Mouse (Mus musculus) brain, embryonic 14.5 days (tissue): ENCODE measurements around the gene Polr3c. TPM values are rescaled to one million over a fixed set of nuclear protein-coding genes. Genes with fewer than 3 reads are reported as not detected.
A peak's percentile ranks its signal among the peaks of the same experiment; 100 is the strongest.
"Not testable (repeated sequence)": the region's sequence is repeated elsewhere in the genome, so short reads cannot be mapped to it uniquely, and the experiment has no call there.

ENCODE experiments used
- DNase-seq: peaks from one replicate; pipeline ENCODE4 v3.0.0-alpha.2; 2011; ENCODE audit warnings: low read depth
- CTCF ChIP-seq: fragments of 200-500 bp; IDR thresholded peaks from 2 replicates; pipeline ENCODE4 v1.5.1; 2012; ENCODE audit warnings: inconsistent platforms, mild to moderate bottlenecking, moderate library complexity, borderline replicate concordance; ENCODE audit not compliant: insufficient read depth, insufficient read length; ENCODE audit errors: extremely low read depth
- POLR2A ChIP-seq: fragments of 200-500 bp; IDR thresholded peaks from 2 replicates; pipeline ENCODE4 v1.6.1; 2012; ENCODE audit warnings: mild to moderate bottlenecking, inconsistent platforms, borderline replicate concordance; ENCODE audit not compliant: poor library complexity, insufficient read depth, insufficient read length, severe bottlenecking; ENCODE audit errors: extremely low read depth
- polyA plus RNA-seq: library from polyadenylated mRNA; depleted of rRNA; stranded (reverse); fragments of >200 nt; gene quantifications from 2 replicates; pipeline ENCODE4 v1.2.3, GENCODE M21; 2012; rRNA removed

Gene Polr3c
- 42.7 and 45.0 TPM in 2 replicates for polyA plus RNA-seq

- DNase-seq = peak; percentile 97
- TF ChIP-seq CTCF (no peak), POLR2A (peak; percentile 82)
These were observed at the start of gene Polr3c, which contains the start of gene Rnf115 for GRCm38 (mm10) chr3:96727343-96727827. TSS of gene Polr3c (minus strand) at chr3:96727628. TSS of gene Rnf115 (plus strand) at chr3:96727664.

GRCm38 (mm10) chr3:96777120-96777519 is 49.7 kb upstream of the Polr3c start:
- DNase-seq = no peak
- TF ChIP-seq CTCF (no peak), POLR2A (no peak)

- DNase-seq = no peak
- TF ChIP-seq CTCF (no peak), POLR2A (no peak)
These were observed 45.5 kb upstream of the Polr3c start for GRCm38 (mm10) chr3:96772949-96773348.

- DNase-seq = no peak
- TF ChIP-seq CTCF (no peak), POLR2A (no peak)
These were observed 42.5 kb upstream of the Polr3c start for GRCm38 (mm10) chr3:96769971-96770370.

GRCm38 (mm10) chr3:96764528-96764927 is 37.1 kb upstream of the Polr3c start:
- no peak for DNase-seq
- TF ChIP-seq CTCF (no peak), POLR2A (no peak)

- DNase-seq = no peak
- TF ChIP-seq POLR2A (no peak), CTCF (no peak)
These were observed 32.3 kb upstream of the Polr3c start for GRCm38 (mm10) chr3:96759695-96760094.

DNA sequence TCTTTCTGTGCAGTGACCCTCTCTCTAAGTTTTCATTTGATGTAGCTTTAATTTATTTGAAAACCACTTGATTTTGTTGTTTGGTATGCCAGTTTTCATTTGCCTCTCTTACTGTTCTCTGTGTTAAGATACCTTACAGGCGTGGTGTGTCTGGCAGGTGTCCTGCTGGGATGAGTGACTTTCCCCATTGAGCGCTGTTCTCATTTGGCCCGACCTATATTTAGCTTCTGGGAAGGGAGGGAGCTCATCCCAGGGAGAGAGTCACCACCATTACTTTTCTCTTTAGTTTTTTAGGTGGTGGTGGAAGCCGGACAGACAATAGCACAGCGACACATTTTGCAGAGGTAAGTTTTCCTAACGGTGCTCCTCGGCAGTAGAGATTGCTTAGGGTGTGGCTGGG is 30.3 kb upstream of the Polr3c start:
- TF ChIP-seq POLR2A (no peak), CTCF (no peak)

DNA sequence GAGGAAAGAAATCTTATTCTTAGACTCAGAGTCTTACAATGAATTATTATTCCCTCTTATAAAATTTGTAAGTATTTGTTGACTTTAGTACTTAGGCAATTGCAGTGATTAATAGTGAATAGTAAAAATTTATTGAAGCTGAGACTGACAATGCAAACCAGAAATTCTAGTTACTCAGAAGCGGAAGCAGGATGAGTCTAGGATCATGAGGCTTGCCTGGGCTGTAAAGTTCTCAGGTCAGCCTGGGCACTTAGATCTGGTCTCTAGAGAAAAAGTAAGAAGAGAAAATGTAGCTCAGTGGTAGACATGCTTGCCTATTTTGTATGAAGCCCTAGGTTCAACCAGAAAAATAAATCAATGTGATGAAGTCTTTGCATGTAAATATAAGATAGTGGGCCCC is 28.5 kb upstream of the Polr3c start:
- DNase-seq = no peak
- no peak for TF ChIP-seq POLR2A
- no peak for TF ChIP-seq CTCF

More for the DNA sequence above, 30.3 kb upstream of the Polr3c start:
- DNase-seq = no peak

- DNase-seq = no peak
- no peak for TF ChIP-seq CTCF
These were observed 19.4 kb upstream of the Polr3c start for GRCm38 (mm10) chr3:96746829-96747228.

- no peak for TF ChIP-seq POLR2A
- no peak for TF ChIP-seq CTCF
These were observed 16.9 kb upstream of the Polr3c start for GRCm38 (mm10) chr3:96744348-96744747.

DNA sequence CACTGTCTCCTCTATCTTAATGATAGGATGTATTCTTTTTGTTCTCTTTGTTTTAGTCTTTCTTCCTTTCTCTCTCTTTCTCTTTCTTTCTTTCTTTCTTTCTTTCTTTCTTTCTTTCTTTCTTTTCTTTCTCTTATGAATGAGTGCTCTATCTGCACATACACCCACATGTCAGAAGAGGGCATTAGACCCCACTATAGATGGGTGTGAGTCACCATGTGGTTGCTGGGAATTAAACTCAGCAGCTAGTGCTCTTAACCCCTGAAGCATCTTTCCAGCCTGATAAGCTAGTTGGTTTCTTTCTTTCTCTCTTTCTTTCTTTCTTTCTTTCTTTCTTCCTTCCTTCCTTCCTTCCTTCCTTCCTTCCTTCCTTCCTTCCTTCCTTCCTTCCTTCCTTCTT is 12.9 kb upstream of the Polr3c start:
- DNase-seq = not testable (repeated sequence)

More at GRCm38 (mm10) chr3:96744348-96744747, 16.9 kb upstream of the Polr3c start:
- no peak for DNase-seq

- TF ChIP-seq POLR2A = no peak
- no peak; the same call in 1 of the 2 replicates for TF ChIP-seq CTCF
- peak; percentile 11 for DNase-seq
These were observed 10.6 kb upstream of the Polr3c start for GRCm38 (mm10) chr3:96737995-96738394.

GRCm38 (mm10) chr3:96737013-96737740 is 9.7 kb upstream of the Polr3c start:
- no peak for TF ChIP-seq CTCF
- no peak for TF ChIP-seq POLR2A
- DNase-seq = no peak

- DNase-seq = no peak
- no peak for TF ChIP-seq CTCF
- TF ChIP-seq POLR2A = no peak
These were observed 7.8 kb upstream of the Polr3c start for GRCm38 (mm10) chr3:96735200-96735599.
